Mouse (Mus musculus): Measurements from ENCODE around the gene Syt6.

Gene Syt6

GRCm38 (mm10) chr3:103575156-103575892 is at the start of gene Syt6:
Syt6 (plus strand) TSS chr3:103575231.
- no peak for DNase-seq (ENCODE audit: low spot score in 2 of 2)

DNA sequence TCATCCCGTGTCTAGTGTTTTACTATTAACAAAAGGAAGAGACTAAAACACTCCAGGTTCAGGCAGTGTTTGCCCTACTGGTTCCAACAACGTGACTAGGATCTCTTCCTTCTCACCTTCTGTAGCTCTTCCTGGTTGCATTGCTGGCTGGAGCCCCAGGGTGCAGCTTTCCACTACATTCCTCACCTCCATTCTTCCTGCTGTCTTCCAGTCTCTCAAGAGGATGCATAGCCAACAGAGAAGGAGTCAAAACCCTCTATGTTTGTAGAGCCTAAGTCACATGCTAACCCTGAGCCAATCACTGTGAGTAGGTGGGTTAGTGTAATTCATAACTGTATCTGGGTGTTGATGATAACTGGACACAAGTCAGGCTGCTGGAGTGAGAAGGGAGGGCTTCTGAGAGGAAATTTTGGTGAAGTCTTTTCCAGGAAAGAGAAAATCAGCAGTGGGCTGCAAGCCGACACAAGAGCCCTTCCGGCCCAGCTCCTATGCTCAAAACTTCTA is 48.8 kb upstream of the Syt6 start:
- no peak for DNase-seq (ENCODE audit: low spot score in 2 of 2)

DNA sequence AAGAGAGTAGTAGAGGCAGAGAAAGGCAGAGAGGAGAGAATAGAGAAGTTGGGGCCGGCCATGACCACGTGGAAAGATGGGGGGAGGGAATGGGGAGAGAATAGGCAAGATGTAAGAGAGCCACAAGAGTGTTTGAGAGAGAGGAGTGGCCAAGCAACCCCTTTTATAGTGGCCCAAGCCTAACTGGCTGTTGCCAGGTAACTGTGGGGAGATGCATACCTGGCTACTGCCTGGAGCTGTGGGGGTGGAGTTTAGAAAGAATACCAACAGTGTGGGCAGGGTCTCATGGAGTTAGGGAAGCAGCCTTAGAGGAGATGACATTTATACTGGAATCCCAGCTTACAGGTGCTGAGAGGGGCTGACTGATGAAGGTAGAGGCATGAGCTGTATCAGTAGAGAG is 48.2 kb upstream of the Syt6 start:
- no peak for DNase-seq (ENCODE audit: low spot score in 2 of 2)

GRCm38 (mm10) chr3:103534036-103534435 is 41.0 kb upstream of the Syt6 start:
- DNase-seq (ENCODE audit: low spot score in 2 of 2) = no peak

GRCm38 (mm10) chr3:103535207-103535606 is 39.8 kb upstream of the Syt6 start:
- DNase-seq (ENCODE audit: low spot score in 2 of 2) = no peak

GRCm38 (mm10) chr3:103539148-103539547 is 35.9 kb upstream of the Syt6 start:
- no peak for DNase-seq (ENCODE audit: low spot score in 2 of 2)

GRCm38 (mm10) chr3:103546166-103546565 is 28.9 kb upstream of the Syt6 start:
- no peak for DNase-seq (ENCODE audit: low spot score in 2 of 2)

DNA sequence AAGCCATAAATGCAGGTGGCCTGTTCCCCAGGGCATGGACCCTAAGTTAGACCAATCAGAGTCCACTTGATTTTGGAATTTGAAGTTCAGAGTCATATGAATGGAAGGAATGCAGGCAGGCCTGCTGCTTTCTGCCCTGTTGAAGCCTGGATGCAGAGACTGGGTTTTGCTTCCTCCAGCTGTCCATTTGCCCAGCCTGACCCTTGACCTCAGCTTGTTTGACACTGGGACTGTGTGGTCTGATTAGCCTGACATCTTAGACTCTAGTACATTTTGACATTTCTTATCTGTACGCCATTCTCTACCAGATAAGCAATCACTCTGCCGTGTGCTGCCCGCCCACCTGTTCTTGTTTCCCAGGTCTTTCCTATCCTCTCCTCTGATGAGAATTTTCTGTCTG is 28.4 kb upstream of the Syt6 start:
- no peak for DNase-seq (ENCODE audit: low spot score in 2 of 2)

DNA sequence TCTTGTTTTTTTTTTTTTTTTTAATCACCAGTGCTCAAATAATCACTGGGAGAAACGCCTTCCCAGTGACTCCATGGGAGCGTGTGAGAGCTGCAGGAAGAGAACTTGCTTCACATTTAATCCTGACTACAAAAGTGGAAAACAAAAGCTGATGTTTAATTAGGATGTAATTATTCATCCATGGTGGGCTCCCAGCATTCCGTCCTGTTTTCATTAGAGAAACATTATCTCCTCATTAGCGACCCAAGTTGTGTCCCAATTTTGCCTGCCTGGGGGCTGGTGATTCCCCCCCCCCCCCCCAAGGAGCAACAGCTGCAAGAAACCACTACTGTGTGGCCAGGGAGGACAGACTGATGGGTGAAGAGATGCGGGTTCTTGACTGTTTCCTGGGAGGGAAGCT is 24.8 kb upstream of the Syt6 start:
- no peak for DNase-seq (ENCODE audit: low spot score in 2 of 2)

- DNase-seq (ENCODE audit: low spot score in 2 of 2) = no peak
Observed at GRCm38 (mm10) chr3:103567226-103567625, 7.8 kb upstream of the Syt6 start.

- DNase-seq (ENCODE audit: low spot score in 2 of 2) = no peak
Observed at GRCm38 (mm10) chr3:103572526-103572925, 2.5 kb upstream of the Syt6 start.

DNA sequence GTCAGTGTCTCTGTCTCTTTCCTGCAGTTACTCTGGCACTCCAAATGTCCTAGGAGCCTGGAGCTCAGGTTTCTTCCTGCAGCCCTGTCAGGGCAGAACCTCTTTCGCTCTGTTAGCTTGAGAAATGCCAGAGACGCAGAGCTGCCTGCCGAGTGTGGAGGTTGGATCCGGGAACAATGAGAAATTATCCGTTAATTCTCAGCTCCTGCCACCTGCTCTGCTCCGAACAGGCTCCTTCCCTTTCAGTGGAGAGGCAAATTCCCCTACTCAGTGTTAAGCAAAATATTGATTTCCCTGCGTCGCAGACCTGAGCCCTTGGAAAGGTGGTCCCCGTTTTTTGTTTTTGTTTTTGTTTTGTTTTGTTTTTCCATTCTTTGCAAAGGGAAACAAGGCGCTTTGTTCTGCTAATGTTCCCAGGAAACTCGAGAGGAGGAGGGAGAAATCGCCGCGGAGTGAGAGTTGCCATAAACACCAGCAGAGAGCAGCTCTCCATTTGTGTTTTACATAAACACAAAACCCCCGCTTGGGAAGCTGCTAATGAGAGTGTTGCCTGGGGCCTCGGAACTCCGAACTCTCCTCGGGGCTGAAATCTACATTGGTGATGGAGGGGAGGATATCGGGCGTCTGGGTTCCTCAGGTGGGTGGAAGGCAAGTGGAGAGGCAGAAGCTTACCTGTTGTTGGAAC is 1.8 kb upstream of the Syt6 start:
- DNase-seq (ENCODE audit: low spot score in 2 of 2) = no peak

- DNase-seq (ENCODE audit: low spot score in 2 of 2) = no peak
Observed at GRCm38 (mm10) chr3:103573791-103574166, 1.3 kb upstream of the Syt6 start.

DNA sequence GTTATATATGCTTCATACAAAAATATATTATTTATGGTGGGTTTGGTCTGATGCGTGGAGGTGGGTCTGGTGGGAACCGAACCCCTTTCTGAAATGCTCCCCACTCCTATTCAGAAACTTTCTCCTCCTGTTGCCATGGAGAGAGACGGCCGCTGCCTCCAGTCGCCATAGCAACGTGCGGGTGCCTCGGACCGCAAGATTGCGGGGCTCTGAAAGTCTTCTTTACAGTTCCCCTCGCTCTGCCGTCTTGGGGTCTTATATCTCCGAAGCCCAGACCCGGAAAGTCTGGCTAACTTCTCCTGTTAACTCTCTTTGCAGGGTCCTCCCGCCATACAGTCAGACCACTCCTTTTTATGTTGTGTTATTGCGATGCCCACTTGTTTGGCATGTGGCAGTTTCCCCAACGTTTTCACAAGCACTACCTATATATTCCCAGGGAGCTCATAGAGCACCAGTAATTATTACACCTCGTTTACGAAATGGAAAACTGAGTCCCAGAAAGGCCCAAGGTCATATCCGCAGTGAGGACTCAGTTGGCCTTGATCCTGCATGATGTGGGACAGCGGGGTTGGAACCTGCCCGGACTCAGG is 370 bp upstream of the Syt6 start:
- DNase-seq (ENCODE audit: low spot score in 2 of 2) = no peak

GRCm38 (mm10) chr3:103575893-103576641 is 1.0 kb downstream of the Syt6 start:
- no peak for DNase-seq (ENCODE audit: low spot score in 2 of 2)

- no peak for DNase-seq (ENCODE audit: low spot score in 2 of 2)
Observed at GRCm38 (mm10) chr3:103587136-103587535, 12.1 kb downstream of the Syt6 start.

DNA sequence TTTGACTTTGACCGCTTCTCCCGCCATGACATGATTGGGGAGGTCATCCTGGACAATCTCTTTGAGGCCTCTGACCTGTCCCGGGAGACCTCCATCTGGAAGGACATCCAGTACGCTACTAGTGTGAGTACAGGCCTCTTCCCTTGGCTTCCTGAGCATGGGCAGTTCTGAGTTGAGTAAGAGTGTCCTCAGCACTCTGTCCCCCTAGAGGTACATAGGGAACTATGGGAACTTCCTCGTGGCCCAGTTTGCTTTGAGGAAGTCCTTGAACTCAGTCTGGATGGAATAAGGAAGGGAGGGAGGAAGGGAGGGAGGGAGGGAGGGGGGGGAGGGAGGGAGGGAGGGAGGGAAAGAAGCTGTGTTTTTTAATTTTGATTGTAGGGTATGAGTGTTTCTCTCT is 12.6 kb downstream of the Syt6 start:
- DNase-seq (ENCODE audit: low spot score in 2 of 2) = no peak

GRCm38 (mm10) chr3:103589636-103590035 is 14.6 kb downstream of the Syt6 start:
- DNase-seq (ENCODE audit: low spot score in 2 of 2) = no peak

DNA sequence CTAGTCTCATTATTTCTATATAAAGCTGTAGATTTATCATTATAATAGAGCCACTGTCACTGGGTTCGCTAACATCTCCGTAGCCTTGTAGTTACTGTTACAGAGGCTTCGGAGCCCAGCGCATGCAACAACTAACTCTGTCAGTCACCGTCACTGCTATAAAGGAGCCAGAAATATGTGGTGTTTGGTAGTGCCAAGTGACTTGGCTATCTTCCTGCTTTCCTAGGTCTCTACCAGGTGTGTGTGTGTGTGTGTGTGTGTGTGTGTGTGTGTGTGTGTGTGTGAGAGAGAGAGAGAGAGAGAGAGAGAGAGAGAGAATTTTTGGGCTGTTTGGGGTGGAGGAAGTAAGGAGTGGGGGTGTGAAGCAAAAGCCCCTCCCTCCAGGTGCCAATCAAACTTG is 17.6 kb downstream of the Syt6 start:
- DNase-seq (ENCODE audit: low spot score in 2 of 2) = no peak

GRCm38 (mm10) chr3:103593631-103594030 is 18.6 kb downstream of the Syt6 start:
- no peak for DNase-seq (ENCODE audit: low spot score in 2 of 2)

DNA sequence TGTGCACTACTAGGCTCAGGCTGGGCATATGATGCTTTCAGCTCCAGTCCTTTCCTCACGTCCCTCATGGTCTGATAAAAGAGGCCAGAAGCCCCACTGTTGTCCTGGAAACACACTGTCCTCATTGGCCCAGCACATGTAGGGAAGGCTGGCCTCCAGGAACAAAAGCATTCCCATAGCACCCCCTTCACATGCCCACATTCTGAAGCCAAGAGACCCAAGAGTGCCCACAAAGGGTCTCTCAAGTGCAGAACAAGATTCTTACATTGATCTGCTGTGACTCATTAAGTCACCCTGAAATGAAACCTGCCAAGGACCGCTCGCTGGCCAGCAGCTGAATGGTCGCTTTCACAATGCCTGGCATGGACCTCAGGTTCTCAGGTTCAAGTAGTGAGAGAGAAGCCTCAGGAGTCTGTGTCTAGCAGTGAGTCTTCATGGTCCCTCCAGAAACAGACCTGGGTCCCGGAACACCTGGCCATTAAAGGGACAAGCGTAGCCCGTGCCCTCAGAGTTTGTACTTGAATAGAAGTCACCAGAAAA is 20.3 kb downstream of the Syt6 start:
- DNase-seq (ENCODE audit: low spot score in 2 of 2) = no peak

DNA sequence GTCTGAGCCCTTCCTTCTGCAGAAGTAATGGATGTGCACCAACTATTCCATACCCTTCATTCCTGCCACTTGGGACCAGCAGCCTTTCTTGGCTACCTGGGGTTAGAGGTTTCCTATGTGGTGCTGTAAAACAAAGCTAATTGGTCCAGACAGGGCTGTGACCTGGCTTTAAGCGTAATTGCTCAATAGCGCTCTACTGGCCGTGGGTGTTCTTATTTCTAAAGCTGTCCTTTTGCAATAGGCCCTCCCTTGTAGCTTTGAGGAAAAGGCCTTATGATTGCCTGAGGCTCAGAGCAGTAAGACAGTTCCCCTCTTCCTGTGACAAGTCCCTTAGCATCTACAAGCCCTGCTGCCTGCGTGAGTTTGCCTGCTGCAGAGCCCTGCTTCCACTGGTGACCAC is 22.6 kb downstream of the Syt6 start:
- DNase-seq (ENCODE audit: low spot score in 2 of 2) = no peak

Data from spleen, postnatal 36 days (tissue).